Mouse (Mus musculus) lung, embryonic 16.5 days (tissue): Measurements from ENCODE around the gene Reg3g. TPM values are rescaled to one million over a fixed set of nuclear protein-coding genes. Genes with fewer than 3 reads are reported as not detected.
A peak's percentile ranks its signal among the peaks of the same experiment; 100 is the strongest.

Experiments used
- ATAC-seq: fragments of 200-750 bp; cut with Nextera tagmentation; 2 replicates; pipeline ENCODE4 v1.8.0; 2017; ENCODE audit warnings: low read depth, mild to moderate bottlenecking, moderate library complexity
- H3K27ac ChIP-seq: fragments of 300-500 bp; sonication (generic); 2 replicates; pipeline ENCODE4 v1.5.1; 2014; ENCODE audit warnings: mild to moderate bottlenecking, control low read depth, low read length
- H3K27me3 ChIP-seq: fragments of 300-500 bp; sonication (generic); 2 replicates; pipeline ENCODE4 v1.6.1; 2014; ENCODE audit warnings: low read depth, low read length, mixed read lengths; ENCODE audit not compliant: control insufficient read depth, insufficient read depth
- H3K36me3 ChIP-seq: fragments of 300-500 bp; sonication (generic); 2 replicates; pipeline ENCODE4 v1.6.1; 2014; ENCODE audit warnings: low read length; ENCODE audit not compliant: control insufficient read depth, insufficient read depth
- H3K4me1 ChIP-seq: fragments of 300-500 bp; sonication (generic); replicated peaks from 2 replicates; pipeline ENCODE4 v1.6.1; 2014; ENCODE audit warnings: low read length, mixed read lengths; ENCODE audit not compliant: control insufficient read depth, insufficient read depth
- H3K4me2 ChIP-seq: fragments of 300-500 bp; sonication (generic); 2 replicates; pipeline ENCODE4 v1.6.1; 2014; ENCODE audit warnings: low read depth, low read length, control low read depth
- H3K4me3 ChIP-seq: fragments of 300-500 bp; sonication (generic); 2 replicates; pipeline ENCODE4 v1.5.1; 2014; ENCODE audit warnings: mild to moderate bottlenecking, low read length, control low read depth
- H3K9ac ChIP-seq: fragments of 300-500 bp; sonication (generic); 2 replicates; pipeline ENCODE4 v1.6.1; 2014; ENCODE audit warnings: low read length, control low read depth
- H3K9me3 ChIP-seq: fragments of 300-500 bp; sonication (generic); 2 replicates; pipeline ENCODE4 v1.6.1; 2016; ENCODE audit warnings: low read length; ENCODE audit not compliant: control insufficient read depth
- WGBS: fragments of 180-500 bp; shearing (Covaris S2); extraction: QIAGEN DNeasy Blood & Tissue Kit; methylation state at CpG from one replicate; pipeline ENCODE4 v1.1.7; 2014; 5-methylcytosine and 5-hydroxymethylcytosine counted together
- polyA plus RNA-seq: library from polyadenylated mRNA; unstranded; fragments of >200 nt; fragmentation: Nextera tagmentation; extraction: Ambion mirVana; gene quantifications from 2 replicates; pipeline ENCODE4 v1.2.1, GENCODE M21; 2015

Reg3g gene
- 34.2 and 78.2 TPM in 2 replicates for polyA plus RNA-seq

- H3K4me2 ChIP-seq: no peak within 1 kb of the TSS
- no peak within 1 kb of the TSS for H3K4me3 ChIP-seq
- 86% methylated on average over 2 of the region's 2 CpGs for WGBS
These were observed at the start of gene Reg3g for GRCm38 (mm10) chr6:78468772-78469171. Gene Reg3g, minus strand, starts transcription at chr6:78468872.

DNA sequence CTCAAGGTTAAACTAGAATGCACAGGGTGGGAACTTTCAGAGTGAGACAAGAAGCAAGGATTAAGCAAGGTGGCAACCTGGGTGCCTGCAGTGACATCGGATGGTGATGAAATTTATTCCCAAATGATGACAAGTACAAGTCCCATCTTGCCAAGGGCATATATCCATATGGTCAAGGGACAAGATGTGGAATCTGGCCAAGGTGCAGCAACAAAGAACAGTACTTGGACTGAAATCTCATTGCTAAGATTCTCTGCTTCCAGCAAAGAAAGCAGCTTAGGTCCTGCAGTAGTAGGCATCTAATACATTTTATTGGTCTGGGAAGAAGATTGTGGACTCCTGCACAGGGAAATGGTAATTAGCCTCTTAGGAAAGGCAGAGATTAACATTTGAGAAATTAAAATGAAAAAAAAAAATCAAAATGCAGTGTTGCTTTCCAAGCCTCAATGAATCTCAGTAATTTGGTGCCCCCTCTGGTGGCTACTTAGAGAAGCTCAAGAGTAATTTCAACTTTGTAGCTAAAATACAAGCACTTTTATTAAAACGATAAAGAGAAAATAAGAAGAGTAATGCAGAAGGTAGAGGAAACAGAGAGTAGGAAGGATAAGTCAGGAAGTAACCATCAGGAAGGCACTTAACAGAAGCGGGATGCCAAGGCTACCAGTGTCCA lies 47.2 kb upstream of the Reg3g start:
- H3K9ac ChIP-seq: no peak overlapping the region
- no peak overlapping the region for H3K4me2 ChIP-seq
- no peaks in the 10 kb centered on the region for H3K27me3 ChIP-seq
- ATAC-seq: no peak
- no peaks in the 10 kb centered on the region for H3K4me1 ChIP-seq
- H3K9me3 ChIP-seq: no peaks in the 10 kb centered on the region
- 47% methylated on average over 3 of the region's 3 CpGs for WGBS
- H3K27ac ChIP-seq: no peak overlapping the region
- no peaks in the 10 kb centered on the region for H3K36me3 ChIP-seq
- no peak overlapping the region for H3K4me3 ChIP-seq

More at GRCm38 (mm10) chr6:78468772-78469171, at the start of gene Reg3g:
- Histone ChIP-seq H3K27ac (no peak within 1 kb of the TSS), H3K4me1 (no peaks in the 10 kb centered on the region), H3K9ac (no peak within 1 kb of the TSS), H3K27me3 (no peaks in the 10 kb centered on the region), H3K36me3 (no peaks in the 10 kb centered on the region), H3K9me3 (no peaks in the 10 kb centered on the region)
- ATAC-seq: no peak

DNA sequence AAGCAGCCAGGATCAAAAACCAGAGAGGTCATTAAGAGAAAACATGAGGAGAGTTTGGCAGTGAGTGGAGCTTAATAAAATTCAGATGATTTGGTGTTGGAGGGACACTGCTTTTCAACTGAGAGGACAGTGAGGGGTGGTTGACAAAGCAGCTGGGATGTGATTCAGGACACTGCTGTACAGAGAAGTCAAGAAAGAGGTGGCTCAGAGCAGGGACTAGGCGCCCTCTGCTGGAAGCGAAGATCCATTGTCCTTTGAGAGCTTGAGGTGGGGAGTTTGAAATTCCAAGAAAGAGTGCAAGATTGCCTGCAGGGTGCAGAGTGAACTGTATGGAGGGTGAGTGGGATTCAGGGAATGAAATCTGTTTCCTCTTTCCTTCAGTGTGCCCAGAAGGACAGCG lies 44.2 kb upstream of the Reg3g start:
- Histone ChIP-seq H3K4me1 (no peaks in the 10 kb centered on the region), H3K27ac (no peak overlapping the region), H3K36me3 (no peaks in the 10 kb centered on the region), H3K27me3 (no peaks in the 10 kb centered on the region), H3K9me3 (no peaks in the 10 kb centered on the region), H3K4me3 (no peak overlapping the region), H3K9ac (no peak overlapping the region), H3K4me2 (no peak overlapping the region)
- ATAC-seq: peak; percentile 54; the same call in 1 of the 2 replicates
- WGBS: 8% methylated on average over 3 of the region's 3 CpGs

GRCm38 (mm10) chr6:78510173-78510900 lies 41.7 kb upstream of the Reg3g start:
- WGBS: 54% methylated on average over 3 of the region's 3 CpGs
- no peak overlapping the region for H3K9ac ChIP-seq
- no peak overlapping the region for H3K27ac ChIP-seq
- no peaks in the 10 kb centered on the region for H3K9me3 ChIP-seq
- H3K4me3 ChIP-seq: no peak overlapping the region
- no peak overlapping the region for H3K4me2 ChIP-seq
- no peaks in the 10 kb centered on the region for H3K27me3 ChIP-seq
- no peak for ATAC-seq
- H3K4me1 ChIP-seq: no peaks in the 10 kb centered on the region
- no peaks in the 10 kb centered on the region for H3K36me3 ChIP-seq

- Histone ChIP-seq H3K9me3 (no peaks in the 10 kb centered on the region), H3K4me2 (no peak overlapping the region), H3K9ac (no peak overlapping the region), H3K27ac (no peak overlapping the region), H3K27me3 (no peaks in the 10 kb centered on the region), H3K4me3 (no peak overlapping the region), H3K36me3 (no peaks in the 10 kb centered on the region), H3K4me1 (no peaks in the 10 kb centered on the region)
- 61% methylated on average over 3 of the region's 3 CpGs for WGBS
- no peak for ATAC-seq
These were observed 37.1 kb upstream of the Reg3g start for GRCm38 (mm10) chr6:78505745-78506144.

DNA sequence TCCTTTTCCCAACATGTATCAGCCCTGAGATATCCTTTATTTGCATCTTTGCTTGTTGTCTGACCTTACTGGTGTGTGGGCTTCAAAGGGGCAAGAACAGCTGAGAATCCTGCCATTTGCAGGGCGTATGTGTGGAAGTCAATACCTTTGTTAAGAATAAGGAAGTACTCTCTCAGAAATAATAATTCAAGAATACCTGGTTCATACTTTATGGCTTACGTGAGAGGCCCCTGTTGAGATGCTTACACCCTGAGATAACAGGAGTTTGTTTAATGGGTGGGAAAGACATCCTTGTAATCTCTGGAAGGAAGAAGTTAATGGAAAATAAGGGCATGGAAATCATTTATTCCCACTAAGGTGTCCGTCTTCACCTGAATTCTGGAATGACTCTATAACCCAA lies 26.0 kb upstream of the Reg3g start:
- 75% methylated on average over 3 of the region's 3 CpGs for WGBS
- no peak for ATAC-seq
- no peaks in the 10 kb centered on the region for H3K27me3 ChIP-seq

GRCm38 (mm10) chr6:78469287-78469686 lies 615 bp upstream of the Reg3g start:
- Histone ChIP-seq H3K27me3 (no peaks in the 10 kb centered on the region), H3K9ac (no peak overlapping the region), H3K9me3 (no peaks in the 10 kb centered on the region), H3K27ac (no peak overlapping the region), H3K4me2 (no peak overlapping the region), H3K4me1 (no peaks in the 10 kb centered on the region), H3K36me3 (no peaks in the 10 kb centered on the region), H3K4me3 (no peak overlapping the region)
- 66% methylated on average over 3 of the region's 3 CpGs for WGBS
- no peak for ATAC-seq

More for the DNA sequence above, 26.0 kb upstream of the Reg3g start:
- no peak overlapping the region for H3K27ac ChIP-seq
- H3K9me3 ChIP-seq: no peaks in the 10 kb centered on the region
- no peak overlapping the region for H3K4me2 ChIP-seq
- no peaks in the 10 kb centered on the region for H3K4me1 ChIP-seq
- no peak overlapping the region for H3K9ac ChIP-seq
- no peaks in the 10 kb centered on the region for H3K36me3 ChIP-seq
- no peak overlapping the region for H3K4me3 ChIP-seq

DNA sequence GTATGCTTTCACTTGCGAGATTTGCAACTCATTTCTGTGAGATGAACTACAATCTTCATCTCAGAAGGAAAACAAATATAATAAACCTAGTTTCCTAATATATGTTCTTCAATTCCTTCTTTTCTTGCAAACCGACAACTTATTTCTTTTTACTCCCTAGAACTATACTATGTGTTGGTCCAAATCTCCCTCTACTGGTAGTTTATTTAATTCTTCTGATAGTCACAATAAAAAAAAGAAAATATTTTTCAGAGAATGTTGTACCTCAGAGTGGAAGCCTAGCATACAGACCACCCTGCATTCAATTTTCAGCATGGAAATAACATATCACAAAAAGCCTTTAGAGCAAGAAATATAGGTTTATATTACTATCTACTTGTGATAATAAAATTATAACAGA lies 5.4 kb downstream of the Reg3g start:
- no peaks in the 10 kb centered on the region for H3K9me3 ChIP-seq
- 73% methylated on average over 2 of the region's 2 CpGs for WGBS
- H3K4me3 ChIP-seq: no peak overlapping the region
- H3K27me3 ChIP-seq: no peaks in the 10 kb centered on the region
- H3K9ac ChIP-seq: no peak overlapping the region
- H3K36me3 ChIP-seq: no peaks in the 10 kb centered on the region
- H3K27ac ChIP-seq: no peak overlapping the region
- no peak overlapping the region for H3K4me2 ChIP-seq
- ATAC-seq: no peak
- no peaks in the 10 kb centered on the region for H3K4me1 ChIP-seq

- Histone ChIP-seq H3K4me2 (no peak overlapping the region), H3K9ac (no peak overlapping the region), H3K27ac (no peak overlapping the region), H3K4me1 (no peaks in the 10 kb centered on the region), H3K9me3 (no peaks in the 10 kb centered on the region), H3K27me3 (no peaks in the 10 kb centered on the region), H3K4me3 (no peak overlapping the region), H3K36me3 (no peaks in the 10 kb centered on the region)
- no peak for ATAC-seq
- 43% methylated on average over 2 of the region's 2 CpGs for WGBS
These were observed 6.3 kb downstream of the Reg3g start for GRCm38 (mm10) chr6:78462360-78462759.
